Mouse (Mus musculus) left cerebral cortex, postnatal 14 days (tissue): ENCODE measurements around the gene Nfatc3. TPM values are rescaled to one million over a fixed set of nuclear protein-coding genes. Genes with fewer than 3 reads are reported as not detected.

Source experiments
- DNase-seq, 2 experiments: peaks; one replicate each; pipeline ENCODE4 v3.0.0; 2021 to 2022; ENCODE audit warnings: low spot score in 2 of 2, mixed read lengths in 1 of 2
- intact Hi-C: fragments of 180-260 bp; cut with DNase I; formaldehyde crosslinking; loops from one replicate; pipeline ENCODE4 v1.15.1; 2025
- total RNA-seq, 2 experiments: library from RNA; stranded (reverse); gene quantifications; 2 replicates each; pipeline ENCODE4 v1.2.3; 2021

Gene Nfatc3
- total RNA-seq, 2 experiments from 2014 or later: 9.2 to 9.7 TPM

DNA sequence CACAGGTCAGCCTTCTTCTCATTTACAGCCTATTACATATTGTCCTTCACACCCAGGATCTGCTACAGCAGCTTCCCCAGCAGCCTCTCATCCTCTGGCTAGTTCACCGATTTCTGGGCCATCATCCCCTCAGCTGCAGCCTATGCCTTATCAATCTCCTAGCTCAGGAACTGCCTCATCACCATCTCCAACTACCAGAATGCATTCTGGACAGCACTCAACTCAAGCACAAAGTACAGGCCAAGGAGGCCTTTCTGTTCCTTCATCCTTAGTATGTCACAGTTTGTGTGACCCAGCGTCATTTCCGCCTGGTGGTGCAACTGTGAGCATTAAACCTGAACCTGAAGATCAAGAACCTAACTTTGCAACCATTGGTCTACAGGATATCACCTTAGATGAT, 50.1 kb downstream of the Nfatc3 start:
- intact Hi-C loops: no loop called here
- no peak for DNase-seq

DNA sequence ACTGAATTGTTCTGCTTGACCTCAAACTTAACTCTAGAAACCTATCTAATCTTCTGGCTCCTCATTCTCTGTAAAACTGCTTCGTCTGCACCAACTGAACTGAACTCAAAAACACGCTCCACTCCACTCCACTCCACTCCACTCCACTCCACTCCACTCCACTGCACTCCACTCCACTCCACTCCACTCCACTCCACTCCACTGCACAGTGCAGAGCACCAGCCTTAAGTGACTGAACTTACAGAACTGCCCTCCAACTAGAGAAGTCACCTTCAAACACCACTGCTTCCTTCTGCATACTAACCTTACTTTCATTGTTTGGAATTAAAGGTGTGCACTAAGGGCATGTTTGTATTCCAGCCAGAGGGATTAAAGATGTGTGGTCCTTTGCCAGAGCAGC, 53.4 kb downstream of the Nfatc3 start:
- intact Hi-C loops: no loop called here

DNA sequence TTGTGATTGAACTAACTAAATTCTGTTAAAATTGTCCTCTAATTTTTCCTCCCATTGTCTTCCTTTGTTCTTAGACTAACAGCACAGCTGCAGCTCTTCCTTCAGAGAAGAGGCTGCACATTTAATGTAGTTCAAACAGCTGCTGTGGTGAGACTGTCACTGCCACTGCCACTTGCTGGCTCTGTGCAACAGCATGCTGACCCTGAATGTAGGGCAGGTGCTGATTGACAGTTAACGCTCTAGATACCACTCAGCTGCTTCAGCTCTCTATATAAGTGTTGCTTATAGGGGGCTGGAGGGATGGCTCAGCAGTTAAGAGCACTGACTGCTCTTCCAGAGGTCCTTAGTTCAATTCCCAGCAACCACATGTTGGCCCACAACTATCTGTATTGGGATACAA, 53.9 kb downstream of the Nfatc3 start:
- DNase-seq: no peak
- intact Hi-C loops: no loop called here

More for the DNA sequence above, 53.4 kb downstream of the Nfatc3 start:
- DNase-seq: no peak

DNA sequence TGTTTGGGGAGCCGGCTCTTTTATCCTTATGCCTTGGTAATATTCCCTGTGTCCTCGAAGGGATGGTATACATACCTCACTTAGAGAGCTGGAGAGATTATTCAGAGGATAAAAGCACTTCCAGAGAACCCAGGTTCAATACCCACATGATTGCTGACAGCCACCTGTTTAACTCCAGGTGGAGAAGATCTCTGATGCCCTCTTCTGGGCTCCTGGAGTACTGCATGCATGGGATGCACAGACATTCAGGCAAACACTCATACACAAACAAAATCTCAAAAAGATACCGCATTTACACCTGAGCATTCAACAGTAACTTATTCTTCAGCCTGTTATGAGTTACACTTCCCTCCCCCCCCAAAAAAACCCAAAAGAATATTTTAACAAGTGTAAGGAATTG, 57.3 kb downstream of the Nfatc3 start:
- no peak for DNase-seq
- intact Hi-C loops: no loop called here

DNA sequence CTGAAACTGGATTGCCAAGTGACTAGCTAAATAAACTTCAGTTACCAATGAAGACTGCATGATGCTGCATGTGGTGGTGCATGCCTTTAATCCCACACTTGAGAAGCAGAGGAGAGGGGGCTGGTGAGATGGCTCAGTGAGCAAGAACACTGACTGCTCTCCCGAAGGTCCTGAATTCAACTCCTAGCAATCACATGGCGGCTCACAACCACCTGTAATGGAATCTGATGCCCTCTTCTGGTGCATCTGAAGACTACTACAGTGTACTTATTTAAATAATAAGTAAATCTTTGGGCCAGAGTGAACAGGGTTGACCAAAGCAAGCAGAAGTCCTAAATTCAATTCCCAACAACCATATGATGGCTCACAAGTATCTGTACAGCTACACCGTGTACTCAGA, 64.8 kb downstream of the Nfatc3 start:
- no peak for DNase-seq
- intact Hi-C loops: no loop called here

DNA sequence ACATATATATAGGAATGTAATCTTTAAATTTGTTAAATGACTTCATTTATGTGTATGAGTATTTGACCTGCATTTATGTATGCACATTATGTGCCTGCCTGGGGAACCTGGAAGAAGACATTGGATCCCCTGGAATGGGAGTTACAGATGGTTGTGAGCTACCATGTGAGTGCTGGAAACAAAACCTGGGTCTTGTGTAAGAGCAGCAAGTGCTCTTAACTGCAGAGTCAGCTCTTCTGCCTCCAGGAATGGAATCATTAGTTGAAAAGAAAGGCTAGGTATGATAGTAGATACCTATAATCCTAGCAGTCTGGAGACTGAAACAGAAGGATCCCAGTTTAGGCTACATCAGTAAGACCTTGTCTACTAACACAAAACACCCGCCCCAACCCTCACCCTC, 67.4 kb downstream of the Nfatc3 start:
- no peak for DNase-seq
- intact Hi-C loops: no loop called here

DNA sequence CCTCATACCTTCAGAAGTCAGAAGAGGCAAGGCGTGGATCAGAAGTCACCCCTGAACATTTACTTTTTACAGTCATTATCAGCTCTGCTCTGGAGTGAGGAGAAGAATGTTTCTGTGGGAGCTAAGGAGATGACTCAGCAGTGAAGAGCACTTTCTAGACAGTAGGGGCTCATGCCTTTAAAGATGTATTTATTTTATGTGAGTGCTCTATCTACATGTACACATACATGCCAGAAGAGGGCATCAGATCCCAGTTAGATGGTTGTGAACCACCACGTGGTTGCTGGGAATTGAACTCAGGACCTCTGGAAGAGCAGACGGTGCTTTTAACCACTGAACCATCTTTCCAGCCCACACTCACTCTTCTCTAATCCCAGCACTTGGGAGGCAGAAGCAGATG, 68.4 kb downstream of the Nfatc3 start:
- intact Hi-C loops: no loop called here
- DNase-seq: no peak

DNA sequence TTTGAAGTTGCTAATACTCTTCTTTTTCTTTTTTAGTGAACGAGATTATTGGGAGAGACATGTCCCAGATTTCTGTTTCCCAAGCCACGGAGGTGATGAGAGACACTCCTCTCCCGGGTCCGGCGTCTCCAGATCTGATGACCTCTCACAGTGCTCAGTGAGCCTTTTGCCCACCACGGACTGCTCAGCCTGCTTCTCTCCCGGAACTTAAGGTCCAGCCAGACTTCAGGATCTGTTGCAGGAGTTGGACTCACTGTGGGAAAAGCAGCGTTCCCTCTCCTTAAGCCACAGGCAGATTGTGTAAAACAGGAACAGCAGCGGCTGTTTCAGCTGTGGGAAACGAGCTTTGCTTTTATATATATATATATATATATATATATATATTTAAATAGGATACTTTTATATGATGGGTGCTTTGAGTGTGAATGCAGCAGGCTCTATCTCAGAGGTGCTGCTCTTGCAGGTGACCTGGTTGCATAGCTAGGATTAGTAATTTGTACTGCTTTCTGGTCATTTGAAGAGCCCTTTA, 69.3 kb downstream of the Nfatc3 start:
- intact Hi-C loops: no loop called here
- DNase-seq: no peak

DNA sequence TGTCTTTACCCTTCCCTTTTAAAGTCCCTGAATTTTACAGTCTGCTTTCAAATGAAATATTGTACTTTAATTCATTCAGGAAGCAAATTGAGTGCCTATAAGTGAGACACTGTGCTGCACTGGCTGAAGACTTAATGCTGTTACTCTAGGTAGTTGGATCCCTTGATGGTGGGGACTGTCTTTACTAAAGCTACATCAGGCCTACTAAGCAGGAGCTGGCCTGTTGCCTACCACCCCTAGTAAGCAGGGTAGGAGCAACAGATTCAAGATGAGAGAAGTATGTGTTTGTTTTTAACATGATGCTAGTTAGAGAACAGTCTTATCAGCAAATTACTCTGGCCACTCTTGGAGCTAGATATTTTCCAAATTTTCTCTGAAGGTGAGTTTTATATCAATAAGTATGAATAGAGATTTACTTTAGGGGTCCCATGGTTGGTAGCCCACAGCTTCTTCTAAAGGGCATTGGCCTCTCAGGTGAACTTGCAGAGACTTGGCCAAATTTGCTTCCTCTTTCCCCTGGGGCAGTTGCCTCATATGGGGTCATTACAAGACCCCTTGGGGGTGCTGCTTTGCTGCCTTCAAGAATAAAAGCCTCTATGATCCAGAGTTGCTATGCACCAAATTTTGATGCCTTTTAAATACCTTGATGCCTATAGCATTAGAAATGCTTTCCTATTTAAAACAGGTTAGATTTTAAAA, 70.7 kb downstream of the Nfatc3 start:
- no peak for DNase-seq
- intact Hi-C loops: no loop called here

DNA sequence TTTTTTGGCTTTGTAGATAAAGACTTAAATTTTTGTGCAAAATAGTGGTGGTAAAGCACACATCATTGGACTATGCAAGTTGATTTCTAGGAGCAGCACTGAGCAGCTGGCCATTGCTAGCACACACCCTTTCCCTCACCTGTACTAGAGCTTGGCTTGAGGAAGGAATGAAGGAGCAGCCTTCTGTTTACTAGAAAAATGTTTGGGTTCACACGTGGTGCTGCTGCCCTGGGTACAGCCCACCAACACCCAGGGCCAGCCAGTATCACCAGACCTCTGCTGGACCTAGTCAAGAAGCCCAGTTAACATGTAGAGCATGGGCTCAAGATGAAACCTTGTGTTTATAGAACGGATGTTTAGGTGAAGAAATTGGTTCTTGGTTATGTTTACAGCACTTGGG, 71.4 kb downstream of the Nfatc3 start:
- DNase-seq: no peak
- intact Hi-C loops: no loop called here

DNA sequence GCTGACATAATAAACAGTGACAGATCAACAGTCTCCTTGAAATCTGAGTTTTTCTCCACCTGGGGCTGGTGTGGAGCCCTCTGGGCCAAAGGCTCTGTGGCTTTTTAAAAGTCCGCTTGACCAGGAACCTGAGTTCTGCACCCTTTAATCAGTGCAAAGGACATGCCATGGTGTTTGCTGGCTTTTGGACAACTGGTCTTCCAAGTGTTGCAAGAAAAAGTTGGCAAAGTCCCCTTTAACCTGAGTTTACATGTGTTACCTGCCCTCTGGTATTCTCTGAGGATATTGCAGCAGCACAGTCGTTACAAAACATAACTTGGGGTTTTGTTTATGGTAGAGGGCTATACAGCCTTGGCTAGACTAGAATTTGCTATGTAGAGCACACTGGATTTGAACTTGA, 71.9 kb downstream of the Nfatc3 start:
- intact Hi-C loops: no loop called here
- DNase-seq: no peak

DNA sequence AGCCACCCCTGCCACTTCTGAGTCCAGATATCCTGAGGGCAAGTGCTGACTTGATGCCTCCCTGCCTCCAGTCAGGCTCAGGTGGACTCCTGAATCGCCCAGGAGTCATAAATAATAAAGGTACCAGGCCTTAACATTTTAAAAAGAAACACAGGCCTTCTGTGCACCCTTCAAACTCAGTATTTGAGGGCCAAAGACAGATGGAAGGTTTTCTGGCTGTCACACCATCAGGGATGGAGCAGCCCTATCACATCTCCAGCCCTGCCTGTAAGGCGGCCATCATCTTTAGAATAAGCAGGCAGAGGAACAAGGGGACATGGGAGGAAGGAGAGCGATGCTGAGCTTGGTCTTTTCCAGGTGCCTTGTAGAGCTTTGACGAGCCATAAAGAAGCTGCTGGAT, 72.4 kb downstream of the Nfatc3 start:
- intact Hi-C loops: no loop called here

DNA sequence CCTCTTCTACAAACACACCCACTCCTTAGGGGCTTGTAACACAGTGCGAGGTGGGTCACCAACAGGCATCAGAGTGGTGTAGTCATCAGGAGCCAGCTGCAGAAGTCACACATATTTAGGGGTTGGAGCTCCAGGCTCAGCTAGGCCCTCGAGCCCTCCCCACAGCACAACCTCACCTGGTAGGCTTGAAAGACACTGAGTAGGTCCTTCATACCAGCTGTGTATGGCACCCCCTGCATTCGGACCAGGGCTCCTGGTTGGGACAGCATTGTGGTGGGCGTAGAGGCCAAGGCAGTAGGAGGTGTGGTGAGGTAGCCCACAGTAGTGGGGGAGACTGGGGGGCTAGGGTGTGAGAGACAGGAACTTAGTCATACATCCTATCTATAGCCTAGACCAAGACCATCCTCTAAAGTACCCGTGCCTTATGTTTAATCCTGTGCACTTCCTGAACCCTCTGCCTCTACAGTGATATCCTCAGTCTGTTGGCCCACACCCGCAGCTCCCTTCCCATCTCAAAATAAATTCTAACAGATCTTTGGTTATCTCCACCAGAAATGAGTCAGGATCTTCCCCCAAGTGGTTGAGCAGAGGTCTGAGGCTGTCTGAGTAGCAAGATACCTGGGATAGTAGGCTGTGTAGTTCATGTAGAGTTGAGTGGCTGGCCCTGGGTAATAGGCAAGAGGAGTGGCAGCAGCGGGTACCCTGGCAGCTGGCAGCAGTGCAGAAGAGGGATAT, 73.0 kb downstream of the Nfatc3 start:
- DNase-seq: no peak
- intact Hi-C loops: no loop called here

More for the DNA sequence above, 72.4 kb downstream of the Nfatc3 start:
- DNase-seq: no peak

DNA sequence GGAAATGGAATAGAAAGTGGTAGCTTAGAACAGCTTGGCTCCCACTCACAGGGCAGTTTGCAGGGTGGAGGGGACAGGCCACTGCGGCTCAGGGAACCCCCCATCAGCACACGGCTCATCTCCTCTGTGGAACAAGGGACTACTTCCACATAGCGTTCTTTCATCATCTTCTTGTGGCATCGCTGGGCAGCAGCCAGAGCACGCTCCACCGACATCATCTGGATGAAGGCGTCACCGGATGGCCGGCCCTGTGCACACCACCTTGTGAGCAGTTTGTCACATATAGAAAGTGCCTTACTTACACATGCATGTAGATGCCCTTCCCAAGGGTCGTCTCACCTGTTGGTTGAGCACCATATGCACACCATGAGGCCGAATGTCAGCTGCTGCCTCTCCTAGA, 73.7 kb downstream of the Nfatc3 start:
- intact Hi-C loops: no loop called here
- no peak for DNase-seq

DNA sequence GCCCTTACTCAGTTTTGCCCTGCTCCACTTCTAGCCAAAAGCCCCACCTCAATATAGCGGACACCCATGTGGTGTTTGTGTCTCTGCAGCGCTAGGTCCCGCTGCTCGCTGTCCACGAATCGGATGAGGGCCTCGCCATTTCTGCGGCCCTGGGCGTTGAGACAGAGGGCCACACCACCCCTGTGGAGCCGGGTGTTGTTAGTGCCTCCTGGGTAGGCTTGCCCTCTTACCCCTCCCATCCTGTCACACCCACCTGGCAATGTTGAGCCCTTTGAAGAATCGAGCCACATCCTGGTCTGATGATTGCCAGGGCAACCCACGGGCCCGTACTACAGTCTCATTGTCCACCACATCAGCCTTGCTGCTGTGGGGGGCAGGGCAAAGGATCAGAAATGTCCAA, 74.9 kb downstream of the Nfatc3 start:
- intact Hi-C loops: no loop called here
- no peak for DNase-seq

DNA sequence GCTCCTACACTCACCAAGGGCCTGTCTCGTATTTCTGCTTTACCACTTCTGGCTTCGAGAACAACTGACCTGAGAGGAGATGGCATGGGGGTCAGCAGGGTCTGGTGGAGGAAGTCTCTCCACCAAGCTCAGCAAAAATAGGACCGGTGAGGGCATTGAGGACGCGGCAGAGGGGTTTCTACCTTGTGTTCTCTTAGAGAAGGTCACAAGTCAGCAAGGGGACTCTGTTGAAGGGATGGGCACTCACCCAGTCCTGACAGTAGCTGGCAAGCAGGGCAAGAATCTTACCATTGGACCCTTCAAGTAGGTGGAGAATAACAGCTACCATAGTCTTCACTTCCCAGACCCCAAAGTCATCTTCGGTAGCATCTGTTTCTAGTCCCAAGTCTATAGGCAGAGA, 75.3 kb downstream of the Nfatc3 start:
- intact Hi-C loops: no loop called here

DNA sequence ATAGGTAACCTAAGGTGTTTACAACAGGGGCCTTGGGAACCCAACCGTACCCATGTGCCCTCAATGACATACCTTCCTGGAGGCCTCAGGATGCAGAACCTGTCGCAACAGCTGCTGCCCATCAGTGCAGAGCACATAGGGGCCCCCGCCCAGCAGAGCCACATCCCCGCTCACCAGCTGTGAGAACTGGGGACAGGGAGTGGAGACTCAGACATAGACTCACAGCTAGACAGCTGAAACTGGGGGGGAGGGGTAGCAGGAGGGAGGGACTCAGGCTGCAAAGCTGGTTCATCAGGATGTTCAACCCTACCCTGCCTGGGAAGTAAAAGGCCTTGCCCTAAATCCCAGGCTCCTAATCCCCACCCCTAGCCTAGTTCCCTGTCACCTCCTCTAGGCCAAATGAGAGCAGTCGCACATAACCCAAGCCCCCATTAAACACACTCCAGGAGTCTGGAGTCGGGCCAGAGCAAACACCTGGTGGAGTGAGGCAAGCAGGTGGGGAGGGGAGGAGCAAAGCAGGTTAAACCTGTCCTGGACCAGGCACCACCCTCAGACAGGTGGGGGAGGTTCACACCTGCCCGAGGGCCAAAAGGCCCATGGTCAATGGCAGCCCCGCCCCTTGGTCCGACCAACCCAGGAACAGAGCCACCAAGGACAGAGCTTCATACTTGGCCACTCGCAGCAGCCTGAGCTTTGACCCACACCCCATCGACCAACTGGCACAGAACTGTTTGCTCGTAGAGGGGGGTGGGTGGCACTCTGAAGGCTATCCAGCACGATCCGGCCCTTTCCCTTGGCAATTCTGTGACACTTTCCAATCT, 76.3 kb downstream of the Nfatc3 start:
- intact Hi-C loops: loop anchor here (5.0 kb wide), 1 partner anchor 77 kb away; the partner anchor contains the start of genes Prmt7 and Slc7a6os
- DNase-seq: no peak

More for the DNA sequence above, 75.3 kb downstream of the Nfatc3 start:
- no peak for DNase-seq

DNA sequence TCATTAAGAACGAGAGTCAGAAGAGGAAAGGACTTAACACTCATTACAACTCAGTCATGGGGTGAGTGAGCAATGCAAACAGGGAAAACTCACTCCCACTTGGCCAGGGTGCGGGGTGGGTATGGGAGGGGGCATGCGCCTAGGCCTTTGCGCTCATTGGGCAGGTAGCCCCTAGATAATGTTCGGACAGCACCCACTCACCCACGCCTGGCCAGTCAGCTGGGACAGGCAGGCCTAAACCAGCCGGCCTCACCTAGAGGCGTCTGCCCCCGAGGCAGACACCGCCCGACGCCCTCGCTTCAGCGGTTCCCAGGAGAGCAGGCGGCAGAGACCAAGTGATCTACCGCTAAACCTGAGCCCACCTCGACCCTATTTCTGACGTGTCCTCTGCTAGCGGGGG, 77.0 kb downstream of the Nfatc3 start:
- DNase-seq: no peak
- intact Hi-C loops: loop anchor here (5.0 kb wide), 1 partner anchor 77 kb away; the partner anchor contains the start of genes Prmt7 and Slc7a6os

DNA sequence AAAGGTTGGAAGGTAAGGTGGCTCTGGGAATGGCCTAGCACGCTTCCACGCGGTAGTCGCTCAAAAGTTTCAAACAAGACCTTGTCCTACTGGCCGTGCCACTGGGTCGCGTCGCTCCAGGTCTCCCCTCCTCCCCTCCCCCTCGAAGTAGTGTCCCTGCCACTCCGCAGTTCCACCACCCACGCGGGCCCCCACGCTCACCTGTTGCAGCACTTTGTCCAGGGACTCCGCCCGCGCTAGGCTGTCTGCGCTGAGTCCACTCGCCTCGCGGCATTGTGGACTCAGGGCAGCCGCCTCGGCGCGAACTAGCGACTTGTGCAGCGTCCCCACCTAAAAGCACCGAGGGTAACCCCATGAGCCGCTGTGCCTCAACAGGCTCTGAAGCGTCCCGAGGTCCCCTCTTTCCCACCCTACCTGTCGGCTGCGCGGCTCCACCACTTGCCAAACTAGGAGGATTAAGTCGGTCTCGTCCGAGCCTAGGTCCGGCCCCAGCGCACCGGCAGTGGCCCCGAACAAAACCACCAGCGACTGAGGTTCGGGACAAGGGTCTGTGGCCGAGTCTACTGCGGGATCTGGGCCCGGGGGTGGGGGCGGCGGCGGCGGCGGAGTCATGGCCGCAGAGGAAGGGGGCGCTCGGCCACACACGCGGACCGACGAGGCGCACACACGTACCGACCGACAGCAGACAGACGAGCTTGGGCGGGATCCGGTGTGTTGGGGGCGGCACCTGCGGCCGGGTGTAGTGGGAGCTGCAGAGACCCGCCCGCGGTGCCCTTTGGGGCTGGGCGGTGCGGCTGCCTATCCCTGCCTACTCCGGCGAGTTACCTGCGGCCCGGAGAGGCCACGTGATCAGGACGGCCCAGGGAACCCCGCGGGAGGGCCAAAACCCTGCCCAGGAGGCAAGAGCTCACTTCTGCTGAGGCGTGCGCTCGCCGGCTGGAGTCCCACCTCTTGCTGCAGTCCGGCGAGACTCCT, 77.8 kb downstream of the Nfatc3 start, which contains the start of gene Esrp2:
Esrp2 (minus strand) TSS at position 819 of the 975 bp plus-strand sequence.
- no peak for DNase-seq
- intact Hi-C loops: loop anchor here (5.0 kb wide), 1 partner anchor 76 kb away; the partner anchor contains the start of genes Prmt7 and Slc7a6os
